Mouse (Mus musculus) stomach, postnatal 0 days (tissue): Measurements from ENCODE around the gene Birc2.

Source experiments
- CTCF ChIP-seq: IDR thresholded peaks from 2 replicates; pipeline ENCODE4 v1.5.1; 2016; ENCODE audit warnings: antibody characterized with exemption, low read depth, mild to moderate bottlenecking, moderate library complexity
- EP300 ChIP-seq: optimal IDR thresholded peaks from 2 replicates; pipeline ENCODE3; 2016; ENCODE audit warnings: antibody characterized with exemption

DNA sequence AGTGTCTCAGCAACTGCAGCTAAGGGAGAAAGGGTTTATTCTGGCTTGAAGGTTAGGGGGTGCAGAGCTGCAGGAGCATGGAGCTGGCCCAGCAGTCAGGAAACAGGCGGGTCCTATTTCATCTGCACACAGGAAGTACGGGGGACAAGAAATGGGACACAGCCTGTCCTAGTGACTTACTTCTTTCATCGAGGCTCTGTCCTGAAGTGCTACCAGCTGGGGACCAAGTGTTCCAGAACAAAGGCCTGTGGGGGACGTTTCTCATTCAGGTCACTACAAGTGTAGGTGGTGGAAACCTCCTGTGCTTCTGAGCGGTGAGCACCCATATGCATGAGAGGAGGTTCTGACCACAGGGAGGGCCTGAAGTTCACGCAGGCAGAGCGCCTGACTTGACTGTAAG lies 58.1 kb downstream of the Birc2 start:
- no peak for TF ChIP-seq CTCF
- TF ChIP-seq EP300, result no peak
